Mouse (Mus musculus) lung, postnatal 0 days (tissue): ENCODE results near the gene Ptpn13.

Source experiments
- CTCF ChIP-seq: IDR thresholded peaks from 2 replicates; pipeline ENCODE4 v1.5.1; 2016; ENCODE audit warnings: antibody characterized with exemption, mild to moderate bottlenecking
- EP300 ChIP-seq: IDR thresholded peaks from 2 replicates; pipeline ENCODE4 v1.6.1; 2016; ENCODE audit warnings: antibody characterized with exemption, mild to moderate bottlenecking, control low read depth

DNA sequence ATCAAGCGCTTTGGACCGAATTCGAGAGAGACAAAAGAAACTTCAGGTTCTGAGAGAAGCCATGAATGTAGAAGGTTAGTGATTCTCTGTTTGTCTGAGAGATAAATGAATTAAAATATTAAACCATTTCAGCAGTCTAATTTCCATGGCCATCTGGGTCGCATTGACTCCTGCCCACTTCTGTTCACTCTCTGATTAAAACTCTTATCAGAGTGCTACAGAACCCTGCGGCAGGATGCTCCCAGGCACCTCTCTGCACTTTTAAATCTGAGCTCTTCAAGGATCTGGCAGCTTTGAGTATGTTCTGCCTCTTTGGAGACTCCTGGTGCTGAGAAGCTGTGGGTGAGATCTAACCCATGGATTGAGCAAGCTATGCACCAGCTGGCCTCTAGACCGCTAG is 76.8 kb downstream of the Ptpn13 start:
- TF ChIP-seq CTCF = no peak
- no peak for TF ChIP-seq EP300
